Mouse (Mus musculus): Measurements from ENCODE around the gene Lrrc23. TPM values are rescaled to one million over a fixed set of nuclear protein-coding genes. Genes with fewer than 3 reads are reported as not detected.

Gene Lrrc23
- polyA plus RNA-seq (2016; fragmentation: Nextera tagmentation; extraction: Ambion mirVana): 0.17 and 0.26 TPM in 2 replicates

DNA sequence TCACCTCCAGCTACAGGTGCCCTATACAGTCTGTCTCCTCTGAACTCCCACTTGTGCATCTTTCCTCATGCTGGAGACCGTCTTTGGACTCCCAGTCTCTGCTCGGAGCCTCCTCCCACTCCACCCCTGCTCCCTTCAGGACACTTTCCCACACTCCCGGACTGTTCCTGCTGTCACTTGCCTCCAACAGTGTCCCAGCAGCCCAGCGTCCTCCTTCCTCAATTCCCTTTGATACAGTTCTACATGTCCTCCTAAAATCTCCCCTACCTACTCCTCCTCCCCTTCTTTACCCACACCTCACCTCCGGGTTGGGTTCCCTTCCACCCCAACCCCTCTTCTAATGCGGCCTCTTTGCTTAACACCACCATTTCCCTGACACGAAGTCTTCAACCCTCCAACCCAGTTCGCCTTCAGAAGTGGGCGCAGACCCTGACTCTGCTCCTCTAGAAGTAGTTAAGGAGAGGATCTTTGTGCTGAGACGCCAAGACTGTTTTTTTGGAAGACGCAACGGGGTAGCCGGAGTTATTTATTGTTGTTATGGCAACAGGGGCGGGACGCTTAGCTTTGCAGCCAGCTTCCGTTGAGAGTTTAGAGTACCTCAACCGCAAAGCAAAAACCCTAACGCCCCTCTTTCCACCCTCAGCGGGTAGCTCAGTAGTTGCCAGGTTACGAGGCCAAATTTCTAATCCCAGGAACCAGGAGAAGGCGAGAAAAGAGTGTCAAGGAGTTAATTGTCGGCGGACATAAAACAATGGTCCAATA lies at the start of gene Lrrc23:
TSS of gene Lrrc23 (minus strand) at position 506 of the 762 bp plus-strand sequence.
- peak within 1 kb of the TSS; percentile 38; the same call in 1 of the 2 replicates for H3K27ac ChIP-seq
- peak within 1 kb of the TSS; percentile 60 for H3K4me3 ChIP-seq
- 3% methylated on average over 23 of the region's 23 CpGs for WGBS
- H3K27me3 ChIP-seq (ENCODE audit: insufficient read depth, poor library complexity, severe bottlenecking): peaks cover 36% of the 10 kb centered on the region
- peaks cover 23% of the 10 kb centered on the region for H3K4me1 ChIP-seq
- no peaks in the 10 kb centered on the region for H3K36me3 ChIP-seq
- DNase-seq (ENCODE audit: low spot score): no peak
- no peaks in the 10 kb centered on the region for H3K9me3 ChIP-seq

DNA sequence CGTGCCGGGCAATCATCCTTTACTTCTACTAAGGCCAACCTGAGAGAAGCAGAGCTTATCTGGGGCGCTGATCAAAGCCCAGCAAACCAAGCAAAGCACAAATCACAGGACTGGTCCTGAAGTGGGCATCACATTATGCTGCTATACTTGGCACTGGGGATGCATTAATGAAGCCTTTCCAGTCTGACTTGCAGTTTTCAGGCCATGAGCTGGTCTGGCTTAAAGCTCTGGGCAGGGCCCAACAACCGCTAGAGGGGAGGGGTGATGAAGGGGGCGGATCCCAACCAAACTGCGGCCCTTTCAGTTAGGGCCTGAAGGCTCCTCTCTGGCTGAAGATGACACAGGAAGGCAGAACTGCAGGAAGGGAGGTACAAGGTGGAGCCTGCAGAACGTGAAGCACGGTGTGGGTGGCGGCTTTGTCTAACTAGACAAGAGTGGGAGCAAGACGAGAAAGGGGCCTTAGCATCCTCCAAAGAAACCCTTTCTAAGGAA lies 48.6 kb upstream of the Lrrc23 start:
- peak overlapping the region; percentile 68 for H3K4me3 ChIP-seq
- 25% methylated on average over 10 of the region's 10 CpGs for WGBS
- no peak for DNase-seq (ENCODE audit: low spot score)
- H3K4me1 ChIP-seq: peaks cover 19% of the 10 kb centered on the region
- no peaks in the 10 kb centered on the region for H3K9me3 ChIP-seq
- peak overlapping the region; percentile 91 for H3K27ac ChIP-seq
- H3K27me3 ChIP-seq (ENCODE audit: insufficient read depth, poor library complexity, severe bottlenecking): no peaks in the 10 kb centered on the region
- peaks cover 60% of the 10 kb centered on the region for H3K36me3 ChIP-seq

GRCm38 (mm10) chr6:124822049-124822448 lies 42.5 kb upstream of the Lrrc23 start:
- H3K9me3 ChIP-seq: no peaks in the 10 kb centered on the region
- H3K27me3 ChIP-seq (ENCODE audit: insufficient read depth, poor library complexity, severe bottlenecking): no peaks in the 10 kb centered on the region
- H3K36me3 ChIP-seq: peaks cover 99% of the 10 kb centered on the region
- 93% methylated on average over 4 of the region's 4 CpGs for WGBS
- no peak overlapping the region for H3K4me3 ChIP-seq
- no peaks in the 10 kb centered on the region for H3K4me1 ChIP-seq
- no peak overlapping the region for H3K27ac ChIP-seq
- no peak for DNase-seq (ENCODE audit: low spot score)

DNA sequence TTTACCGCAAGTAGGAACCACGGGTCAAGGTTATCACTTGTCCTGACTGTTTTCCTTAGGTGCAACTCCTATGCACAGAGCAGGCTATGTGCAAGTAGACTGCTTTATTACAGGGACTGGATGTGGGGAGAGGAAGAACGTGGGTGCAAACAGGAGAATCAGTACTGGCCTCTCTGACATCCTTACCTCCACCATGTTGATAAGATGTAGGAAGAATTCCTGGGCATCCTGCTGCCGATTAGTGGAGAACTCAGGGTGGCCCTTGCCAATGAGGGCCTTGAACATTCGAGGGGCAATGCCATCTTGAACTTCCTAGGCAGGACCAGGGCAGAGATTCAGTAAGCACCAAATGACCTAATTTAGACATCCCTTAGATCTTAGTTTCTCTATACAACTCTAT lies 41.4 kb upstream of the Lrrc23 start:
- H3K9me3 ChIP-seq: no peaks in the 10 kb centered on the region
- no peaks in the 10 kb centered on the region for H3K4me1 ChIP-seq
- 85% methylated on average over 5 of the region's 5 CpGs for WGBS

DNA sequence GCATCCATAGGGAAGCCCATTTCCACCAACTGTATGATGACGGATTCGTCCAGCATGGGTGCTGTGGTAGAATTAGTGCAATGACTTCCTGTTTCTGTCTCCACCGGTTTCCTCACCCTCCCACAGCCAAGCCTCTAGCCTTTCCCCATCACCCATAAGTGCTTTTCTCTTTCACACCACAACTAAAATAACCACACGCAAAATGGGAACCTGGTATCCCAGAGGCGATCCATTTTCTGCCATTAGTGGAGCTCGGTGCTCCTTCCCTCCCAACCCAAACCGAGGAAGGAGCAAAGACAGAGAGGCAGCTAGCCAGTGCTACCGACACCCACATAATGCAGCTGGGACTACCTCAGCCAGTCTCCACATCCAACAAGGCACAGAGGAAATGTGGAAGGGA lies 38.4 kb upstream of the Lrrc23 start:
- H3K27me3 ChIP-seq (ENCODE audit: insufficient read depth, poor library complexity, severe bottlenecking): no peaks in the 10 kb centered on the region
- H3K36me3 ChIP-seq: peaks cover 80% of the 10 kb centered on the region
- WGBS: 89% methylated on average over 8 of the region's 8 CpGs
- H3K4me1 ChIP-seq: peaks cover 11% of the 10 kb centered on the region
- H3K4me3 ChIP-seq: no peak overlapping the region
- no peaks in the 10 kb centered on the region for H3K9me3 ChIP-seq
- no peak overlapping the region for H3K27ac ChIP-seq
- DNase-seq (ENCODE audit: low spot score): no peak

More for the DNA sequence above, 41.4 kb upstream of the Lrrc23 start:
- no peaks in the 10 kb centered on the region for H3K27me3 ChIP-seq (ENCODE audit: insufficient read depth, poor library complexity, severe bottlenecking)
- no peak overlapping the region for H3K27ac ChIP-seq
- DNase-seq (ENCODE audit: low spot score): no peak
- no peak overlapping the region for H3K4me3 ChIP-seq
- H3K36me3 ChIP-seq: peaks cover 100% of the 10 kb centered on the region

DNA sequence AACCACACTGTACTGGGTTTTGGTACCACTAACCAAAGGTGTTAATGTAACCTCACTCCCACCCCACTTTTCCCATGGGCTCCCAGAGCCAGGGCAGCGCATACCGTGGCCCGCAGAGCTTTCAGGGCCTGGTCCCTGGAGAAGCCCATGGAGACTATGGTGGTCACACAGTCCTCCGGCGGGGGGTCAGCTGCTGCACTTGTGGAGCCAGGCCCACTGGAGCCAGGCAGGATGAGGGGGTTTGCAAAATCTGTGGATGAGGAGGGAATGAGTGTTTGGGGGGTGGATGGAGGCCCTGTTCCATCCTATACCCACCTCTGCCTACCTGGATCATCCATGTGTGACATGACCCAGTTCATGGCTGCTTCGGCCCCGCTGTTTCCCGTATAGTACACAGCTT lies 38.0 kb upstream of the Lrrc23 start:
- H3K27ac ChIP-seq: no peak overlapping the region
- no peaks in the 10 kb centered on the region for H3K9me3 ChIP-seq
- peaks cover 78% of the 10 kb centered on the region for H3K36me3 ChIP-seq
- H3K4me1 ChIP-seq: peaks cover 14% of the 10 kb centered on the region
- no peak overlapping the region for H3K4me3 ChIP-seq
- 93% methylated on average over 8 of the region's 8 CpGs for WGBS
- no peaks in the 10 kb centered on the region for H3K27me3 ChIP-seq (ENCODE audit: insufficient read depth, poor library complexity, severe bottlenecking)
- DNase-seq (ENCODE audit: low spot score): no peak

DNA sequence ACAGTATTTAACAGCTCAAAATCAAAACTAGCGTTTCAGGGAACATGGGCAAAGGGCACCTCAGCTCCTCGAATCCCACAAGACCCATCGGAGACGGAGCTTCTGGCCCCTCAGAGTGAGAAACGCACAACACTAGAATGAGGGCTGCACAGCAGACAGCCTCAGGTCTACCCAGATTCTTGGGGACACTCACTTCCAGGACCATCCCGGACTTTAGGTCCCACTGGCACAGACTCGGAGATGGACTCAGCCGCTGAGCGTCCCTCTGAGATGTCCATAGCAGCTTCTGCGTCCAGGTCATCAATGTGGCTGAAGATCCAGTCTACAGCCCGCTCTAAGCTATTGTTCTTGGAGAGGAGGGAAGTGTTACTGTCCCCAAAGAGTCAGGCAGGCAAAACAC lies 37.6 kb upstream of the Lrrc23 start:
- DNase-seq (ENCODE audit: low spot score): no peak
- H3K36me3 ChIP-seq: peaks cover 78% of the 10 kb centered on the region
- H3K4me3 ChIP-seq: no peak overlapping the region
- H3K4me1 ChIP-seq: peaks cover 19% of the 10 kb centered on the region
- no peaks in the 10 kb centered on the region for H3K27me3 ChIP-seq (ENCODE audit: insufficient read depth, poor library complexity, severe bottlenecking)
- H3K9me3 ChIP-seq: no peaks in the 10 kb centered on the region
- no peak overlapping the region for H3K27ac ChIP-seq
- 93% methylated on average over 11 of the region's 11 CpGs for WGBS

DNA sequence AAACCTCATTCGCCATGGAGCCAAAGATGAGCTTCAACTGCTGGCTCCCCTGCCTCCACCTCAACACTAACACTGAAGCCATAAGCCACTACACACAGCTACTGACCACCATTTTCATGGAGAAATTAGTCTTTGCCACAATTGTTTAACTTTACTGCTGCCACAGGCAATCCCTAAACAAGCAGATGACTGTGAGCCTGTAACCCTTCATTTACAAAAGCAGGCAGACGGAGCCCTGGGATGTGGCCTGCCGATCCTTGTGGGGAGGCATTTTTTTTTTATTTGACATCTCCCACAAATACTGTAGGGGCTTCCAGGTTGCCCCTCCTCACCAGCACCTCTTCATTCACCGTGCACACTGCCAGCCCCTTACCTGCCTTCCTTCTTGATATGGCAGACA lies 37.1 kb upstream of the Lrrc23 start:
- Histone ChIP-seq H3K27ac (no peak overlapping the region), H3K27me3 (ENCODE audit: insufficient read depth, poor library complexity, severe bottlenecking) (no peaks in the 10 kb centered on the region), H3K9me3 (no peaks in the 10 kb centered on the region), H3K4me3 (no peak overlapping the region), H3K4me1 (peaks cover 24% of the 10 kb centered on the region), H3K36me3 (peaks cover 78% of the 10 kb centered on the region)
- WGBS: 94% methylated on average over 4 of the region's 4 CpGs
- no peak for DNase-seq (ENCODE audit: low spot score)

DNA sequence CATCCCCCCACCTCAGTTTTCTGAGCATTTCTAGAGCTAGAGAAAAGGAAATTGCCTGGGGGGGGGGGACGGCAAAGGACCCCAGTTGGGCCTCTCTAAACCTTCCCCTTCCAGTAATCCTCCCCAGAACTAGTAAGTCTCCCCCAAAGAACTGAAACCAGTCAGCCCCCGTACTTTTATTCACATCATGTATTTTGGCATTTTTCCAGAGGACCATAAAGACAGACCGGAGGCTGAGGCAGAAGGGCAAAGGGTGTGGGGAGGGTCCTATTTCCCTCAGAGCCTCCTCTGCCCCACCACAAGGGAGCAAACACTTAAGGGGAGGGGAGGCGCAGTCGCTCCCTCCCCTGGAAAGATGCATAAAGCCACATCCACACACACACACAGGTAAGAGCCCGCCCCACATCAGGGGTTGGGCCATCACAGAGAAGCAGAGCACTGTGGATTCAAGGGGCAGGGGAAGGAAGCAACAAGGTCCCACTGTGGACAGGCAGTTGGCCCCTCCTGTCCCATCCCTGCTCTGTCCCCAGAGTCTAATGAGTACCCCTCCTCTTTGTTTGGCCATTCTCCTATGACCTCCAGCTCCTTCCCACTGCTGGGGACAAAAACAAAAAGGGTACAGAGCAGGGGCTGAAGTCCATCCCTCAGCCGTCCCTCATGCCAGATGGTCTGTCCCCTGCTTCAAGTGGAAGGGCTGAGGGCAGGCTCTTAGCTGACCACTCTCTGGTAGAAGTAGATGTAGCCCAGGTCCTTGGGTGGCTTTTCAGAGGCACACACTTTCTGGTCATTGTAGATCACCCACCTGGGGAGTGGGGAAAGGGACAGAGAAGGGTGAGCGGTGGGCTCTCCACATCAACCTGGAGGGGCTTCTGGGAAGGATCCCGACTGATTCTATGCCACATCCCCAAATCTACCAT lies 35.6 kb upstream of the Lrrc23 start:
- H3K4me3 ChIP-seq: peak overlapping the region; percentile 90; the same call in 1 of the 2 replicates
- peak overlapping the region; percentile 99; the same call in 1 of the 2 replicates for H3K27ac ChIP-seq
- H3K36me3 ChIP-seq: peaks cover 77% of the 10 kb centered on the region
- H3K4me1 ChIP-seq: peaks cover 27% of the 10 kb centered on the region
- no peaks in the 10 kb centered on the region for H3K27me3 ChIP-seq (ENCODE audit: insufficient read depth, poor library complexity, severe bottlenecking)
- no peaks in the 10 kb centered on the region for H3K9me3 ChIP-seq
- 75% methylated on average over 9 of the region's 9 CpGs for WGBS
- DNase-seq (ENCODE audit: low spot score): no peak

DNA sequence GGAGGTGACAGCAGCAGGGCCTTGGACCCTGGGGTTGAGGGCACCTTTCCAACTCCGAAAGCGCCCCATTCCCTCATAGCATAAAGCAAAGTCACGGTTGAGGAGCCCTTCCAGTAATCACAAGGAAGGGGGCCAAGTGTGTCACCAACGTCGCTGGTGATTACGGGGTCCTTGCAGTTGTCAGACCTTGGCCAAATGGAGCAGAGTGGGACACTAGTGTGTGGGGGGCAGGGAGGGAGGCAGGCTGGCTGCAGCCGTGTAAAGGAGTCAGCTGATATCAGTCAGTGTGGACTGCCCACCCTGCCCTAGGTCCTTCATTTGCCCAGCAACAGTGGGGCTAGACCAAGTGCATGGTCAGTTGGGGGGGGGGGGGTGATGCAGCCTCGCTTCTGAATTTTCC lies 34.9 kb upstream of the Lrrc23 start:
- no peaks in the 10 kb centered on the region for H3K9me3 ChIP-seq
- peaks cover 34% of the 10 kb centered on the region for H3K4me1 ChIP-seq
- peaks cover 73% of the 10 kb centered on the region for H3K36me3 ChIP-seq
- H3K4me3 ChIP-seq: peak overlapping the region; percentile 90
- no peak for DNase-seq (ENCODE audit: low spot score)
- H3K27ac ChIP-seq: peak overlapping the region; percentile 99
- H3K27me3 ChIP-seq (ENCODE audit: insufficient read depth, poor library complexity, severe bottlenecking): no peaks in the 10 kb centered on the region
- 35% methylated on average over 8 of the region's 8 CpGs for WGBS

DNA sequence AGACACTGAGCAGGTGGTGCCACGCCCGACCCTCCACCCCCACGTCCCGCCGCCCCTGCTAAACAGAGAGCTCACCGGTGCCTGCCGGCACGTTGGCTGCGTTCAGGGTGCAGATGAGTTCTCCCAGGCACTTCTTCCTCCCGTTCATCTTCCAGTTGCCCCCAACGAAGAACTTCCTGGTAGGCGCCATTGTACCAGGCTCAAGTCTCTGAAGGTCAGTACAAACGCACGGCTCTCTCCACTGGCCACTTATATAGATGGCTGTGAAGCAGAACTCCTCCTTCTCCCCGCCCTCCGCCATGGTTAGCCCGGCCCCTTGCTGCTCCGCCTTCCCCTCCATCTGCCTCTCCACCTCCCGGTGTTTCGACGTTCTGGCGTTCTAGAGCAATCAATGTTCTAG lies 34.4 kb upstream of the Lrrc23 start, which contains the start of gene Tpi1:
TSS of gene Tpi1 (minus strand) at position 364 of the 400 bp plus-strand sequence.
- Histone ChIP-seq H3K36me3 (peaks cover 68% of the 10 kb centered on the region), H3K9me3 (no peaks in the 10 kb centered on the region), H3K27me3 (ENCODE audit: insufficient read depth, poor library complexity, severe bottlenecking) (no peaks in the 10 kb centered on the region), H3K27ac (peak within 1 kb of the TSS; percentile 99), H3K4me3 (peak within 1 kb of the TSS; percentile 90), H3K4me1 (peaks cover 38% of the 10 kb centered on the region)
- WGBS: under 1% methylated on average over 22 of the region's 22 CpGs
- peak; percentile 97 for DNase-seq (ENCODE audit: low spot score)

DNA sequence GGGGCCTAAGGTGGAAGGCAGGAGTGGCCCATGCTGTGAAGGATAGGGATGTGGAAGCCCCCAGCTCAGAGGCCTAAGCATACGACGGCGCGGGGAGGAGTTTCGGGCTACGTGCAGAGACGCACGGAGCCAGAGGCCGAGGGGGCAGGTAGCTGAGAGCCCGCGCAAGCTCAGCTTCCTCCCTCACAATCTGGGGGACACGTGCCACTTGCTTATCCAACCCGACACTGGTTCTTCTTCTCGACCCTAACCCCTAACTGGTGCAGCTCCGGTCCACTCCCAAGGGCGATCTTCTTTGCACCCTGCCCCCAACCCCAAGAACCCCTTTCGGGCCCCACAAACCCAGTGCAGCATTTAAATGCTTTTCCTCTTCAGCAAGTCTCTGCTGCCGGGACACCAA lies 34.0 kb upstream of the Lrrc23 start:
- Histone ChIP-seq H3K4me3 (peak overlapping the region; percentile 90), H3K4me1 (peaks cover 42% of the 10 kb centered on the region), H3K27ac (peak overlapping the region; percentile 99), H3K9me3 (no peaks in the 10 kb centered on the region), H3K27me3 (ENCODE audit: insufficient read depth, poor library complexity, severe bottlenecking) (no peaks in the 10 kb centered on the region), H3K36me3 (peaks cover 64% of the 10 kb centered on the region)
- WGBS: under 1% methylated on average over 18 of the region's 18 CpGs
- DNase-seq (ENCODE audit: low spot score): peak; percentile 94

- no peak for DNase-seq (ENCODE audit: low spot score)
- H3K4me3 ChIP-seq: peak overlapping the region; percentile 90
- 21% methylated on average over 9 of the region's 9 CpGs for WGBS
- peaks cover 57% of the 10 kb centered on the region for H3K36me3 ChIP-seq
- H3K27me3 ChIP-seq (ENCODE audit: insufficient read depth, poor library complexity, severe bottlenecking): no peaks in the 10 kb centered on the region
- H3K4me1 ChIP-seq: peaks cover 49% of the 10 kb centered on the region
- H3K27ac ChIP-seq: peak overlapping the region; percentile 99
- no peaks in the 10 kb centered on the region for H3K9me3 ChIP-seq
Measured at GRCm38 (mm10) chr6:124812848-124813247, 33.3 kb upstream of the Lrrc23 start.
